Mouse (Mus musculus) cortical plate, adult 2 months (tissue): ENCODE data around the gene Fth1.

Experiments
- CTCF ChIP-seq: fragments of 200-500 bp; IDR thresholded peaks from 2 replicates; pipeline ENCODE4 v1.5.1; 2011; ENCODE audit warnings: mild to moderate bottlenecking, control low read depth, low read length; ENCODE audit not compliant: insufficient read depth; ENCODE audit errors: extremely low read depth
- POLR2A ChIP-seq: fragments of 200-500 bp; IDR thresholded peaks from 2 replicates; pipeline ENCODE4 v1.6.1; 2011; ENCODE audit warnings: mild to moderate bottlenecking, low read length, control low read depth; ENCODE audit not compliant: insufficient read depth; ENCODE audit errors: extremely low read depth

DNA sequence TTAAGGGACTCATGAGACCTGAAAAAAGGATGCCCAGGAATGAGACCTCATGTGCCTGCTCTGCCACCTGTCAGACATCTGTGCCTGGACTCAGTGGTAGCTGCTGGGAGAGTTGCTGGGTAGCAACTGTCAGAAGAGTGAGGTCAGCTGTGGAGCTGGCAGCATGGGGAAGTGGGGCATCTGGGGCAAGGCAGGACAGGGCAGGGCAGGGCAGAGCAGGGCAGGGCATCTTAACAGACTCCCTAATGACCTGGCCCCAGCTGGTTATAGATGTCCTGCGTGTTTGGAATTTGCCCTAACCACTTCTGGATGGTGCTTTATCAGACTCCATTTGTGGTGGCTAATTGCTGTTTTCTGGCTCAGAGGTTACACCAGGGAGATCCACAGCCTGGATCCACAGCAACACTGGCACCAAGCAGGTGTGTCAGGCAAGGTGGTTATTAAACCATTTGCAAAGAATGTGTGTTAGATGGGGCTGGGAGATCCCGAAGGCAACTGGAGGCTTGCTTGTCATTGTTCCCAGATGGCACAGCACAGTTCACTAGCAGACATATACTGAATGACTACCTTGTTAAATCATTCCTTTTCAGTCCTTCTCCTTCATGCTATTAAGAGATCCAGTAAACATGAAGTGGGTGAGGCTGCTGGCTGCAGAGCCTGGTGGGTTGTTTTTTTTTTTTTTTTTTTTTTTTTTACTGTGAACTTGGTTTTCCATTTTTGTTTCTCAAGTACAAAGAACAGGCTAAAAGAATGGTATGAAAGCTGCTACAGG lies 14.1 kb upstream of the Fth1 start:
- TF ChIP-seq CTCF (no peak), POLR2A (0 out of 2 replicates have a peak, but pooled peaks have one; percentile 12)
